Mouse (Mus musculus): ENCODE measurements around the gene Wdr18. TPM values are rescaled to one million over a fixed set of nuclear protein-coding genes. Genes with fewer than 3 reads are reported as not detected.
A peak's percentile ranks its signal among the peaks of the same experiment; 100 is the strongest.

Gene Wdr18
- polyA plus RNA-seq, 1 experiment from 2014 or later = 115 TPM

- WGBS = 25% methylated on average over 28 of the region's 28 CpGs
- Histone ChIP-seq H3K9ac (no peak overlapping the region), H3K36me3 (peaks cover 22% of the 10 kb centered on the region), H3K4me1 (peaks cover 25% of the 10 kb centered on the region), H3K4me3 (replicated peaks) (no peak overlapping the region), H3K4me2 (no peak overlapping the region; the same call in 1 of the 2 replicates), H3K27ac (no peak overlapping the region), H3K27me3 (peaks cover 50% of the 10 kb centered on the region), H3K9me3 (replicated peaks) (peaks cover 3% of the 10 kb centered on the region; the same call in 1 of the 2 replicates)
- ATAC-seq (replicated peaks; ENCODE audit: low FRiP score) = no peak
These were observed 54.7 kb downstream of the Wdr18 start for GRCm38 (mm10) chr10:80014484-80015290.

DNA sequence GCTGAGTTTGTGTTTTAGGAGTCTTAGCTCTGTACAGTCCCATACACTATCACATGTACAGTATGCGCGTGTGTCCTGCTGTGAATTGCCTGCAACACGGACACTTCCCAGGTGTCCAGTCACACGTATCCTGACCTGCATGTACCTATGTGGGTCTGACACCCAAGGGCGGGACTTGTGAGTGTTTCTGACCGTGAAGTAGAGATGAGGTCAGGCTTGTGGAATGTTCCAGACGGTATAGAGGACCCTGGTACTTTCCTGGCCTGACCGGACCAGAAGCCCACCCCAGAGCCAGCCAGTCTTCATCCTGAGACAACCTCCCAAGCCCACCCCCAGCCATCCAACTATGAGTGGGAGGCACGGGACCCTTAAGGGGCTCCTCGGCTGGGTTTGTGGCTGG, 55.6 kb downstream of the Wdr18 start:
- H3K36me3 ChIP-seq = peaks cover 13% of the 10 kb centered on the region
- 74% methylated on average over 10 of the region's 10 CpGs for WGBS
- ATAC-seq (replicated peaks; ENCODE audit: low FRiP score) = no peak
- no peak overlapping the region for H3K27ac ChIP-seq
- H3K4me3 ChIP-seq (replicated peaks) = no peak overlapping the region
- peaks cover 3% of the 10 kb centered on the region; the same call in 1 of the 2 replicates for H3K9me3 ChIP-seq (replicated peaks)
- H3K27me3 ChIP-seq = peaks cover 50% of the 10 kb centered on the region
- no peak overlapping the region for H3K9ac ChIP-seq
- no peak overlapping the region for H3K4me2 ChIP-seq
- peaks cover 34% of the 10 kb centered on the region for H3K4me1 ChIP-seq

DNA sequence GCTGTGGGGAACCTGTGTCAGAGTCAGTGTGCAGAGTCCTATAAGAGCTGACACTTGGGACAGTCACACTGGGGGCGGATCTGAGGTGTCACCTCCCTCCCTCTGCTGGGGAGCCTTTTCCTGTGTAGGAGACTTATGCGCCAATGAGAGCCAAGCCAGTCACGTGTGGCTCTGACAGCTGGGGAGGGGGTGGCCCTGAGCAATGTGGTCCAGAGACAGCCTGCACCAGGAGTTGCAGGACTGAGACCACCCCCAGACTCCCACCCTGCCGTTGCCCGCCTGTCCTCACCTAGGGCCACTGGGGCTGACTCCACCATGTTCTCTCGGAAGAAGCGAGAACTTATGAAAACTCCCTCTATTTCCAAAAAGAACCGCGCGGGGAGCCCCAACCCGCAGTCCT, 56.6 kb downstream of the Wdr18 start, which contains the start of gene Arhgap45:
Gene Arhgap45, plus strand, starts transcription at position 143 of the 400 bp plus-strand sequence.
- no peak for ATAC-seq (replicated peaks; ENCODE audit: low FRiP score)
- Histone ChIP-seq H3K27ac (no peak within 1 kb of the TSS), H3K4me1 (peaks cover 36% of the 10 kb centered on the region), H3K9me3 (replicated peaks) (no peaks in the 10 kb centered on the region), H3K4me3 (replicated peaks) (no peak within 1 kb of the TSS; the same call in 1 of the 2 replicates), H3K4me2 (no peak within 1 kb of the TSS), H3K9ac (no peak within 1 kb of the TSS), H3K36me3 (peaks cover 4% of the 10 kb centered on the region), H3K27me3 (peaks cover 50% of the 10 kb centered on the region)
- WGBS = 69% methylated on average over 11 of the region's 11 CpGs

DNA sequence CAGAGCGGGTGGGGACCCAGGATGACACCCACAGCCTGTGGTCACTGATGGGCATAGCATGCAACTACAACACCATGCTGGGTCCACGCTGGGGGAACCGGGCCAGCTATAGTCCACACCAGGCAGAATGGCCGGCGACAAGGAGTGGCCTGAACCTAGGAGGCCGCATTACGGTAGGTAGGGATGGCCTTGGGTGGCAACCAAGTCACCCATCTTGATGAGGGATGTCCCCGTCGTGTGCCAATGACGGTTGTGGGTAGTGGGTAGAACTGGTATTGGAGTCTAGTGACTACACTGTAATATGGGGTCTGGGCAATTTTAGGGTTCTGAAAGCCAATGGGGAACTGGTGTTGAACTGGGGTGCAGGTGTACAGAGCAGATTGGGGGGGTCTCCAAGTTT, 57.0 kb downstream of the Wdr18 start:
- Histone ChIP-seq H3K9ac (no peak overlapping the region), H3K9me3 (replicated peaks) (no peaks in the 10 kb centered on the region), H3K4me2 (no peak overlapping the region), H3K27me3 (peaks cover 46% of the 10 kb centered on the region), H3K4me1 (peaks cover 36% of the 10 kb centered on the region), H3K36me3 (0 out of 2 replicates have a peak, but pooled peaks cover under 1% of the 10 kb centered on the region), H3K4me3 (replicated peaks) (no peak overlapping the region; the same call in 1 of the 2 replicates), H3K27ac (no peak overlapping the region)
- WGBS = 84% methylated on average over 10 of the region's 10 CpGs
- no peak for ATAC-seq (replicated peaks; ENCODE audit: low FRiP score)

DNA sequence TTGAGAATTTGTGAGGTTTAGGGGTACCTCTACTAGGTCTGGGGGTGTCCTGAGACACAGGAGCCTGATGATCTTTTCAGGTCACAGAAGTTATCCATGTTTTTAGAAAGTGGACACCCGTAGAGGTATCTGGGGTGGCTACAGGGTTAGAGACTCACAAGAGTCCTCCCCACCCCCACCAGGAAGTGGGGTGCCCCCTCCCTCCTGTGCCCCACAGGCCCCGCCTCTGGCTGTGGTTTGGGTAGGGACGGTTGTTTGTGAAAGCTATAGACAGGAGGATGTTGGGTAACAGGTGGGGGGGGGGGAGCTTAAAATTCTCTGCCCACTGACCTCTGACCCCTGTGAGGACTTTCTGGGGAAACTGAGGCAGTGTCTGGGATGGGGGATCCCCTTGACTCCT, 57.4 kb downstream of the Wdr18 start:
- Histone ChIP-seq H3K9me3 (replicated peaks) (no peaks in the 10 kb centered on the region), H3K27me3 (peaks cover 42% of the 10 kb centered on the region), H3K4me2 (no peak overlapping the region), H3K4me1 (peaks cover 36% of the 10 kb centered on the region), H3K27ac (no peak overlapping the region), H3K4me3 (replicated peaks) (no peak overlapping the region), H3K36me3 (no peaks in the 10 kb centered on the region), H3K9ac (no peak overlapping the region)
- 74% methylated on average over 3 of the region's 3 CpGs for WGBS
- ATAC-seq (replicated peaks; ENCODE audit: low FRiP score) = no peak

GRCm38 (mm10) chr10:80017771-80018170, 57.8 kb downstream of the Wdr18 start:
- no peak overlapping the region for H3K4me3 ChIP-seq (replicated peaks)

DNA sequence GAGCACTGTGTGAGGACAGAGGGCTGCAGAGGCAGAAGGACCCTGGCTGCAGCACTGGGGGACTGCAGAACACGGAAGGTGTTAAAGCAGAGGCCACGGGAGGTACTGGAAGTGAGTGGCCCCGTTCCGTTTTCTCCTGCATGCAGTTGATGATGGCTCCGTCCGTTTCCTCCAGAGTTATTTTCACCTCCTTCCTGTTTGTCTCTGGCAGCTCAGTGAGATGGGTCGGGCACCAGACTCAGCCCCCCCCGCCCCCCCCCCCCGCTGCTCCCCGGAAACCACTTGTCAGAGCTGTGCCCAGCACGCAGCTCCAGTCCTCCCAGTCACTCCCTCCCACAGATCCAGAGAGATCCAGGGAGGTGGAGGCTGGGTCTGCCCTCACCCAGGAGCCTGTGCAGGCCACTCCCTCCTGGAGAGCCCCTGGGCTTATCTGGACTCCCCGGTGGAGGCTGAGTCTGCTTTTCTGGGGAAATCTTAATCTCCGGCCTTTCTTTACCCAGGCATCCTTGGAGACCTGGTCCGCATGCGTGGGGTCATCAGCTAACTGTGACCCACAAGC, 58.9 kb downstream of the Wdr18 start:
- Histone ChIP-seq H3K9ac (0 out of 2 replicates have a peak overlapping the region, but pooled peaks have one; percentile 33), H3K36me3 (no peaks in the 10 kb centered on the region), H3K9me3 (replicated peaks) (no peaks in the 10 kb centered on the region), H3K27me3 (peaks cover 27% of the 10 kb centered on the region), H3K4me1 (peaks cover 31% of the 10 kb centered on the region), H3K4me2 (peak overlapping the region; percentile 62), H3K4me3 (replicated peaks) (peak overlapping the region; percentile 42), H3K27ac (peak overlapping the region; percentile 77)
- WGBS = 4% methylated on average over 15 of the region's 15 CpGs
- ATAC-seq (replicated peaks; ENCODE audit: low FRiP score) = peak; percentile 65

More at GRCm38 (mm10) chr10:80017771-80018170, 57.8 kb downstream of the Wdr18 start:
- Histone ChIP-seq H3K36me3 (no peaks in the 10 kb centered on the region), H3K9me3 (replicated peaks) (no peaks in the 10 kb centered on the region), H3K9ac (no peak overlapping the region), H3K27ac (0 out of 2 replicates have a peak overlapping the region, but pooled peaks have one; percentile 2), H3K4me1 (peaks cover 36% of the 10 kb centered on the region), H3K4me2 (no peak overlapping the region), H3K27me3 (peaks cover 38% of the 10 kb centered on the region)
- no peak for ATAC-seq (replicated peaks; ENCODE audit: low FRiP score)
- WGBS = 84% methylated on average over 14 of the region's 14 CpGs

DNA sequence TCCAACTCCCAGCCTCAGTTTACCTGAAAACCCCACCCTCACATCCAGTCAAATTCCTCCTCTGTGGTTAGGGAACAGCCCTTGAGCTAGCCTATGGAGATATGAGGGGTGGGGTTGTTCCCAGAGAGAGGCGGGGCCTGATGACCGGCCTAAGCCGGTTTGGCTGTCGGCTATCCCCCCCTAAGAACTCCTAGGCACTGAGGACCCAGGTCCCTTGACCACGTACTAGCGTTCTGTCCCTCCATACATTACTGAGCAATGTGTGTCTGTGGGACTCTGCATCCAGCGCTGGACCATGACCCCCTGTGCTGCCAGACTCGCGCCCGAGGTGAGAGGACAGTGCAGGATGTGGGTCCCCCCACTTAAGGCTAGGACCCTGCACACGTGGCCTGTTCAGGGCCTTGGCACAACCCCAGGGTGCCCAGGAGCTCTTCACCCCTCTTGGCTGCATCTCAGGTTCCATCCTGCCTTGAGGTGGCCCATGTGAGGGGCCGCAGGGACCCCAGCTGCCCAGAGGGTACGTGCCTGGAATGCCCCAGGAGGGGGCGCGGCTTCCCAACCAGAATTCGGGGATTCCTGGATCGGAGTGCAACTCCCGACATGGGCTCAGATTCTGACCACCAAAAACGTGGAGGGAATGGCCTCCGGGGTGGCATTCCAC, 59.6 kb downstream of the Wdr18 start:
- peak overlapping the region; percentile 42 for H3K4me3 ChIP-seq (replicated peaks)
- H3K9me3 ChIP-seq (replicated peaks) = no peaks in the 10 kb centered on the region
- peaks cover 24% of the 10 kb centered on the region for H3K4me1 ChIP-seq
- peak overlapping the region; percentile 77 for H3K27ac ChIP-seq
- WGBS = 13% methylated on average over 20 of the region's 20 CpGs
- ATAC-seq (replicated peaks; ENCODE audit: low FRiP score) = peak; percentile 74
- peak overlapping the region; percentile 62 for H3K4me2 ChIP-seq
- H3K27me3 ChIP-seq = peaks cover 19% of the 10 kb centered on the region
- peak overlapping the region; percentile 33; the same call in 1 of the 2 replicates for H3K9ac ChIP-seq
- no peaks in the 10 kb centered on the region for H3K36me3 ChIP-seq

Other genes with a start within 250 kb of the Wdr18 start
- 0.05 and 0.19 TPM in 2 replicates for gene Hcn2, start 243.5 kb upstream of the Wdr18 start, polyA plus RNA-seq (2015; fragmentation: Nextera tagmentation; extraction: Ambion mirVana)
- gene Polrmt, start 213.6 kb upstream of the Wdr18 start, polyA plus RNA-seq (2015; fragmentation: Nextera tagmentation; extraction: Ambion mirVana) = 43.7 and 54.4 TPM in 2 replicates
- 0.12 and 0.14 TPM in 2 replicates for gene Fgf22, start 205.1 kb upstream of the Wdr18 start, polyA plus RNA-seq (2015; fragmentation: Nextera tagmentation; extraction: Ambion mirVana)
- gene Rnf126, start 193.2 kb upstream of the Wdr18 start, polyA plus RNA-seq (2015; fragmentation: Nextera tagmentation; extraction: Ambion mirVana) = 88.5 and 102 TPM in 2 replicates
- gene Fstl3, start 182.9 kb upstream of the Wdr18 start, polyA plus RNA-seq (2015; fragmentation: Nextera tagmentation; extraction: Ambion mirVana) = 15.3 and 15.6 TPM in 2 replicates
- gene Prss57, start 169.2 kb upstream of the Wdr18 start, polyA plus RNA-seq (2015; fragmentation: Nextera tagmentation; extraction: Ambion mirVana) = 0.29 TPM in 1 of 2 replicates, not detected in the other
- 144 and 158 TPM in 2 replicates for gene Palm, start 166.6 kb upstream of the Wdr18 start, polyA plus RNA-seq (2015; fragmentation: Nextera tagmentation; extraction: Ambion mirVana)
- gene Misp, start 139.2 kb upstream of the Wdr18 start, polyA plus RNA-seq (2015; fragmentation: Nextera tagmentation; extraction: Ambion mirVana) = 14.9 and 15.2 TPM in 2 replicates
- gene Ptbp1, start 105.7 kb upstream of the Wdr18 start, polyA plus RNA-seq (2015; fragmentation: Nextera tagmentation; extraction: Ambion mirVana) = 398 and 438 TPM in 2 replicates
- 7.4 and 8.3 TPM in 2 replicates for gene Prtn3, start 85.7 kb upstream of the Wdr18 start, polyA plus RNA-seq (2015; fragmentation: Nextera tagmentation; extraction: Ambion mirVana)
- gene Plppr3, start 85.5 kb upstream of the Wdr18 start, polyA plus RNA-seq (2015; fragmentation: Nextera tagmentation; extraction: Ambion mirVana) = 62.1 and 74.5 TPM in 2 replicates
- 2.6 and 3.4 TPM in 2 replicates for gene Elane, start 73.9 kb upstream of the Wdr18 start, polyA plus RNA-seq (2015; fragmentation: Nextera tagmentation; extraction: Ambion mirVana)
- gene Cfd, start 69.3 kb upstream of the Wdr18 start, polyA plus RNA-seq (2015; fragmentation: Nextera tagmentation; extraction: Ambion mirVana) = not detected in 2 replicates
- gene Med16, start 51.2 kb upstream of the Wdr18 start, polyA plus RNA-seq (2015; fragmentation: Nextera tagmentation; extraction: Ambion mirVana) = 59.6 and 70.7 TPM in 2 replicates
- gene Gm26602, start 49.3 kb upstream of the Wdr18 start, polyA plus RNA-seq (2015; fragmentation: Nextera tagmentation; extraction: Ambion mirVana) = 0.96 and 14.1 TPM in 2 replicates
- 0.71 and 1.2 TPM in 2 replicates for gene Kiss1r, start 43.2 kb upstream of the Wdr18 start, polyA plus RNA-seq (2015; fragmentation: Nextera tagmentation; extraction: Ambion mirVana)
- 142 and 155 TPM in 2 replicates for gene R3hdm4, start 38.9 kb upstream of the Wdr18 start, polyA plus RNA-seq (2015; fragmentation: Nextera tagmentation; extraction: Ambion mirVana)
- 7.3 and 7.4 TPM in 2 replicates for gene Arid3a, start 33.1 kb upstream of the Wdr18 start, polyA plus RNA-seq (2015; fragmentation: Nextera tagmentation; extraction: Ambion mirVana)
- gene Grin3b, start 10.6 kb downstream of the Wdr18 start, polyA plus RNA-seq (2015; fragmentation: Nextera tagmentation; extraction: Ambion mirVana) = 0.31 and 0.39 TPM in 2 replicates
- gene Tmem259, start 24.2 kb downstream of the Wdr18 start, polyA plus RNA-seq (2015; fragmentation: Nextera tagmentation; extraction: Ambion mirVana) = 15.7 and 17.5 TPM in 2 replicates
- gene Cnn2, start 28.4 kb downstream of the Wdr18 start, polyA plus RNA-seq (2015; fragmentation: Nextera tagmentation; extraction: Ambion mirVana) = 253 and 292 TPM in 2 replicates
- gene Abca7, start 36.3 kb downstream of the Wdr18 start, polyA plus RNA-seq (2015; fragmentation: Nextera tagmentation; extraction: Ambion mirVana) = 3.9 and 4.5 TPM in 2 replicates
- 8.7 and 10.0 TPM in 2 replicates for gene Arhgap45, start 56.5 kb downstream of the Wdr18 start, polyA plus RNA-seq (2015; fragmentation: Nextera tagmentation; extraction: Ambion mirVana)
- 235 and 243 TPM in 2 replicates for gene Polr2e, start 79.6 kb downstream of the Wdr18 start, polyA plus RNA-seq (2015; fragmentation: Nextera tagmentation; extraction: Ambion mirVana)
- gene Gpx4, start 87.0 kb downstream of the Wdr18 start, polyA plus RNA-seq (2015; fragmentation: Nextera tagmentation; extraction: Ambion mirVana) = 581 and 603 TPM in 2 replicates
- 14.4 and 16.2 TPM in 2 replicates for gene Sbno2, start 145.4 kb downstream of the Wdr18 start, polyA plus RNA-seq (2015; fragmentation: Nextera tagmentation; extraction: Ambion mirVana)
- gene Stk11, start 155.7 kb downstream of the Wdr18 start, polyA plus RNA-seq (2015; fragmentation: Nextera tagmentation; extraction: Ambion mirVana) = 15.0 and 22.4 TPM in 2 replicates
- 594 and 612 TPM in 2 replicates for gene Atp5d, start 178.5 kb downstream of the Wdr18 start, polyA plus RNA-seq (2015; fragmentation: Nextera tagmentation; extraction: Ambion mirVana)
- gene Cbarp, start 180.7 kb downstream of the Wdr18 start, polyA plus RNA-seq (2015; fragmentation: Nextera tagmentation; extraction: Ambion mirVana) = 5.7 and 6.1 TPM in 2 replicates
- 18.8 and 19.5 TPM in 2 replicates for gene Midn, start 188.1 kb downstream of the Wdr18 start, polyA plus RNA-seq (2015; fragmentation: Nextera tagmentation; extraction: Ambion mirVana)
- gene Cirbp, start 205.8 kb downstream of the Wdr18 start, polyA plus RNA-seq (2015; fragmentation: Nextera tagmentation; extraction: Ambion mirVana) = 95.1 and 111 TPM in 2 replicates
- 11.2 and 13.2 TPM in 2 replicates for gene 1600002K03Rik, start 212.8 kb downstream of the Wdr18 start, polyA plus RNA-seq (2015; fragmentation: Nextera tagmentation; extraction: Ambion mirVana)
- 15.4 and 17.0 TPM in 2 replicates for gene Efna2, start 219.3 kb downstream of the Wdr18 start, polyA plus RNA-seq (2015; fragmentation: Nextera tagmentation; extraction: Ambion mirVana)

All from kidney, embryonic 15.5 days (tissue).